Mouse (Mus musculus) NIH3T3 (cell line): ENCODE data around the gene Slc17a7.

ENCODE experiments used
- DNase-seq: peaks from one replicate; pipeline ENCODE4 v3.0.0-alpha.2; 2012; ENCODE audit warnings: low read depth

The Slc17a7 gene

DNA sequence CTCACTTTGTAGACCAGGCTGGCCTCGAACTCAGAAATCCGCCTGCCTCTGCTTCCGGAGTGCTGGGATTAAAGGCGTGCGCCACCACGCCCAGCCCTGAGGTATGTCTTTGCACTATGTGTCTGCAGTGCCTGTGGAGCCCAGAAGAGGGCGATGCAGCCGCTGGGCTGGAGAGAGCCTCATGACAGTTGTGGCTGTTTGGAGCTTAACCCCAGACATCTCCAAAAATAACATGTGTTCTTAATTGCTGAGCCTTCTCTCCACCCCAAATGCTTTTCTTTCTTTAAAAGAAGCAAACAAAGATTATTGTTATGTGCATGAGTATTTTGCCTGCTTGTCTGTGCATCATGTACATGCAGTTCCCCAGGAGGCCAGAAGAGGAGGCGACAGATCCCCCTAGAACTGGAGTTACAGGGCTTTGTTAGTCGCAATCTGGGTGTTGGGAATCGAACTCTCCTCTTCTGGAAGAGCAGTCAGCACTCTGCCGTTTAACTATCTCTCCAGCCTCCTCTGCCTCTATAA, 8.7 kb upstream of the Slc17a7 start:
- DNase-seq = peak; percentile 89

GRCm38 (mm10) chr7:45155590-45155989, 8.2 kb upstream of the Slc17a7 start:
- DNase-seq = peak; percentile 36

GRCm38 (mm10) chr7:45156206-45156605, 7.5 kb upstream of the Slc17a7 start:
- DNase-seq = no peak

DNA sequence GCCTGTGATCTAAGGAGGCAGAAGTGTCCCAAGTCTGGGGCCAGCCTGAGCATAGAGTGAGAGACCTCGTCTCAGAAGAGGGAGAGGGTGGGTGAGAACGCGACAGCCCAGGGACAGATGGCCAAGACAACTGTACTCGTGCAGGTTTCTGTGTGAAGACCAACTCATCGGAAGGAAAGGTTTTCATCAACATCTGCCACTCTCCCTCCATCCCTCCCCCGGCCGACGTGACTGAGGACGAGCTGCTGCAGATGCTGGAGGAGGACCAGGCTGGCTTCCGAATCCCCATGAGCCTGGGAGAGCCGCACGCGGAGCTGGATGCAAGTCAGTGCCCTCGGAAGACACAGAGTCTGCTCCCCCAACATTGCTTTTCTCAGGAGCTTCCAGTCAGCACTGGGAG, 6.3 kb upstream of the Slc17a7 start:
- no peak for DNase-seq

GRCm38 (mm10) chr7:45158991-45159390, 4.8 kb upstream of the Slc17a7 start:
- no peak for DNase-seq

DNA sequence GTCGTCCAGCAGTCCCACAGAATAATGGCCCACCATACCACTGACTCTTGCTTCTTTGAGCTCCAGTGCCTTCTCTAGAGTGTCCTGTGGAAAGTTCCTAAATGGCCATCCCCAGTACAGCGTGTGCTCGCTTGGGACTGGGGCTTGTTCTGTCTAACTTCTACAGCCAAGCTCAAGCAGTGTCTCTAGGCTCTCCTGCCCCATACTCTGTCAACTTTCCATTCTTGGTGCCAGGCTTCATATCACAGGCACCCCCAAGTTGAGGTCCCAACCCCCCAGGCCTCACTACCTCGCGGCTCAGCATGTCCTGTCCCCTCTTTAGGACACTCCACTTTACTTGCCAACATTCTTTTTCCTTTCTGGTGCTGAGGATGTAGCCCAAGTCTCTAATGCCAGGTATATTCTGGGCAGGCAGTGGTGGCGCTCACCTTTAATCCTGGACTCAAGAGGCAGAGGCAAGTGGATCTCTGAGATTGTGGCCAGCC, 3.4 kb upstream of the Slc17a7 start:
- DNase-seq = no peak

- DNase-seq = no peak
Observed at GRCm38 (mm10) chr7:45160866-45161265, 2.9 kb upstream of the Slc17a7 start.

- DNase-seq = peak; percentile 92
Observed at GRCm38 (mm10) chr7:45161612-45162473, 1.9 kb upstream of the Slc17a7 start.

DNA sequence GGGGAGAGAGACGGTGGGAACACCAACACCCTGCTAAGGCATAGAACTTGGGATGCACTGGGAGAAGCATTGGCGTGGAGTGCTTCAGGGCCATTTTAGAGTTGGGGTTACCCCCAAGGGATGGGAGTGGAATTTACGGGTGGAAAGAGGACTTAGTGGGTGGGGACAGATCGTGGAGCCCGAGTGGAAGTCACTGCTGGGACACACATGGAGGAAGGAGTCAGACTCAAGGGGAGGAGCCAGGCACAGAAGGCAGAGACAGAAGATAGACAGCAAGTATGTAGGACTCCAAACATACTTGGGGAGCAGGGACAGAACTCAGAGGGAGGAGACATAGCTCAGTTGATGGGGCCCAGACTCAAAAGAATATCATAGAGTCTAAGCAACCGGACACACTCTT, 1.2 kb upstream of the Slc17a7 start:
- DNase-seq = no peak

DNA sequence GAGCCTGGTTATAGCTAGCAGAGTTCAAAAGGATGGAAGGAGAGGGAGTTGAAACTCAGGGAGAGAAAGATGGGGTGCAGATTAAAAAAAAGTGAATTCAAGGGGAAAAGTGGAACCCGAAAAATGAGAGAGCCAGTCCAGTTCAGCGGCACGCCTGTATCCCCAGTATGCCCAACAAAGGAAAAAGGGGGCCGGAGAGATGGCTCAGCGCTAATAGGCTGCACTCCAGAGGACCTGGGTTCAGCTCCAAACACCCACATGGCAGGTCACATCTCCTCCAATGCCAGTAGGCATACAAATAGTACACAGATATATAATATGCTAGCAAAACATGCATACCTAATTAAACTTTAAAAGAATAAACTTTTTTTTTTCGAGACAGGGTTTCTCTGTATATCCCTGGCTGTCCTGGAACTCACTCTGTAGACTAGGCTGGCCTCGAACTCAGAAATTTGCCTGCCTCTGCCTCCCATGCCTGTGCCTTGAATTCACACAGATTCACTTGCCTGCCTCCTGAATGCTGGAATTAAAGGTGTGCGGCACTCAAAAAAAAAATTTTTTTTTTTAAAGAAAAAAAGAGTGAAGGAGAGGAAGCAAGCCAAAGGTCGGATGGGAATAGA, 643 bp upstream of the Slc17a7 start:
- no peak for DNase-seq

DNA sequence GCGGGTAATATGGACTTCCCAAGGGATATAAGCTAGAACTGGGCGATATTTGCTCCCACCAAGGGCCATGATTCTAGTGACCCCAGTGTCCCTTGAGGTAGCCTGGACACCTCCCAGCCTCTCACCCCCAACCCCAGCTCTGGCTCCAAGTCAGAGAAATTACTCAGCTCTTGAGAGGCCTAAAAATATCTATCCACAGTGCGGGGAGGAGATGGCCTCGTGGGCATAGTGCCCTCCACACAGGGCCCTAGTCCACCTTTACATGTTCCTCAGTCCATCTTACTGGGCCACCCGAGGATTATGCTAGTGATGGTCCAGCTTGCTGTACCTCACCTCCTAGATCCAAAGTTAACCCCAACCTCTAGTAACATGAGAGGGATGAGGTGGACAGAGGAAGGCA, 1.1 kb downstream of the Slc17a7 start:
- no peak for DNase-seq

- DNase-seq = no peak
Observed at GRCm38 (mm10) chr7:45165701-45166100, 2.0 kb downstream of the Slc17a7 start.

- DNase-seq = no peak
Observed at GRCm38 (mm10) chr7:45166950-45167401, 3.2 kb downstream of the Slc17a7 start.

DNA sequence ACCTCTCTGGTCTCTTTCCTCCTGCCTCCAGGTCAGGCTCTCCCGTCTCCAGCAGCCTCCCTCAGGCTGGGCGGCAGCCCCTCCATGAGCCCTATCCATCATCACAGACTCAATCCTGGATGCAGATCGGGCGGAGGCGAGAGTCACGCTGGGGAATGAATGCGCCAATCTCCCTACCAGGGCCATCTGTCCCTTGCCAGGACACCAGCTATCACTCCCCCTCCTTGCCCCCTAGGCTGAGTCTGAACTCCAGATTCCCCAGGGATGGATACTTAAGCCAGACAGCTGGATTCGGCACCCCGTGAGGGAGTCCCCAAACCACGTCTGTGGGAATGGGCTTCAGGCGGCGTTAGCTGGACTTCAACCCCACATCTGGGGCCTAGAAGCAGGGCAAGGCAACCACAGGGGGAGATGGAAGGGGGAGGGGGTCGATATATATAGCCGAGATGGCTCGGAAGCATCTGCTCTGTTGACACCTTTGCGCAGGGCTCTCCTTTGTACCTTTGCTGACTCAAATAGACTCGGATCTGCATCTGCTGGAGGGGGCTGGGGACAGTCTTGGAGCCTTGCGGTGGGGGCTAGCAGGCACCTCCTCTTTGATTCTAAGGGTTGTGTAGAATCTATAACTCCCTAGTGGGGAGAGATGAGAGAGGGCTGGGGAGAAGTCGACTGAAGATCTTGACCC, 4.2 kb downstream of the Slc17a7 start:
- no peak for DNase-seq

- DNase-seq = no peak
Observed at GRCm38 (mm10) chr7:45168656-45169055, 4.9 kb downstream of the Slc17a7 start.

GRCm38 (mm10) chr7:45169495-45169894, 5.7 kb downstream of the Slc17a7 start:
- DNase-seq = no peak

GRCm38 (mm10) chr7:45172974-45173373, 9.2 kb downstream of the Slc17a7 start:
- peak; percentile 35 for DNase-seq

DNA sequence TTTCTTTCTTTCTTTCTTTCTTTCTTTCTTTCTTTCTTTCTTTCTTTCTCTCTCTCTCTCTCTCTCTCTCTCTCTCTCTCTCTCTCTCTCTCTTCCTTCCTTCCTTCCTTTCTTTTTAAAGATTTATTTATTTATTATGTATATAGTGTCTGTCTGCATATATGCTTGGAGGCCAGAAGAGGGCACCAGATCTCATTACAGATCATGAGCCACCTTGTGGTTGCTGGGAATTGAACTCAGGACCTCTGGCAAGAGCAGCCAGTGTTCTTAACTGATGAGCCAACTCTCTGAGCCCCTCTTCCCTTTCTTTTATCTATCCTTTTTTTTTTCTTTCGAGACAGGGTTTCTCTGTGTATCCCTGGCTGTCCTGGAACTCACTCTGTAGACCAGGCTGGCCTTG, 10.0 kb downstream of the Slc17a7 start:
- DNase-seq = peak; percentile 75

GRCm38 (mm10) chr7:45174567-45175280, 11.0 kb downstream of the Slc17a7 start:
- no peak for DNase-seq

DNA sequence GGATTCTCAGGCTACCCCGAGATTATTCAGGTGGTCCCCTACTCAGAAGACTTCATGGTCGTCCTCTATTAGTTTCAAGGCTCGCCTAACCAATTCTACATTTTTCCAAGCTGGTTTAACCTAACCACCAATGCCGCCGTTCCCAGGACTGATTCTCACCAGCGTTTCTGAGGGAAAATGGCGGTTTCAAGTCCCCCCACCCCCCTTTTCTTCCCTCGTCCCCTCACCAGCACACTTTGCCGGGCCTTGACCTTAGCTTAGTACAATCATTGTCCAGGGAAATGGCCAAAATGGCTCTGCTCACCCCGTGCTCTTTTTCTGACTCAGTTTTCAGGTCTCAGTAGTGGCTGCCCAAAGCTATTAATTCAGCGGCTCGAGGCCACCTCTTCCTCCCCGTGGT, 11.6 kb downstream of the Slc17a7 start:
- no peak for DNase-seq

- DNase-seq = no peak
Observed at GRCm38 (mm10) chr7:45175929-45176328, 12.2 kb downstream of the Slc17a7 start.

- no peak for DNase-seq
Observed at GRCm38 (mm10) chr7:45176356-45176755, 12.6 kb downstream of the Slc17a7 start.
